Mouse (Mus musculus) hindbrain, postnatal 0 days (tissue): ENCODE data around the gene Krtap26-1. TPM values are rescaled to one million over a fixed set of nuclear protein-coding genes. Genes with fewer than 3 reads are reported as not detected.

Experiments used
- ATAC-seq: fragments of 200-750 bp; cut with Nextera tagmentation; 2 replicates; pipeline ENCODE4 v1.8.0; 2017; ENCODE audit warnings: mild to moderate bottlenecking, moderate TSS enrichment, moderate library complexity
- DNase-seq: peaks from one replicate; pipeline ENCODE4 v3.0.0-alpha.2; 2015; ENCODE audit warnings: low spot score
- H3K27ac ChIP-seq: fragments of 300-500 bp; sonication (generic); 2 replicates; pipeline ENCODE4 v1.5.1; 2014; ENCODE audit warnings: mild to moderate bottlenecking
- H3K27me3 ChIP-seq: fragments of 300-500 bp; sonication (generic); 2 replicates; pipeline ENCODE4 v1.6.1; 2014; ENCODE audit warnings: low read length, mixed read lengths; ENCODE audit not compliant: insufficient read depth
- H3K36me3 ChIP-seq: fragments of 300-500 bp; sonication (generic); 2 replicates; pipeline ENCODE4 v1.6.1; 2014; ENCODE audit warnings: low read length, mixed read lengths; ENCODE audit not compliant: insufficient read depth
- H3K4me1 ChIP-seq: fragments of 300-500 bp; sonication (generic); 2 replicates; pipeline ENCODE4 v1.6.1; 2014; ENCODE audit warnings: antibody characterized with exemption, low read length, mixed read lengths; ENCODE audit not compliant: insufficient read depth
- H3K4me2 ChIP-seq: fragments of 300-500 bp; sonication (generic); 2 replicates; pipeline ENCODE4 v1.6.1; 2014; ENCODE audit warnings: low read depth, mild to moderate bottlenecking, low read length, moderate library complexity, mixed read lengths
- H3K4me3 ChIP-seq: fragments of 300-500 bp; sonication (generic); 2 replicates; pipeline ENCODE4 v1.5.1; 2014; ENCODE audit warnings: low read length
- H3K9ac ChIP-seq: fragments of 300-500 bp; sonication (generic); replicated peaks from 2 replicates; pipeline ENCODE4 v1.6.1; 2014; ENCODE audit warnings: mild to moderate bottlenecking, low read length, moderate library complexity, mixed read lengths
- H3K9me3 ChIP-seq: fragments of 300-500 bp; sonication (generic); 2 replicates; pipeline ENCODE4 v1.6.1; 2016; ENCODE audit warnings: low read length, mixed read lengths
- CTCF ChIP-seq: IDR thresholded peaks from 2 replicates; pipeline ENCODE4 v1.5.1; 2016; ENCODE audit warnings: antibody characterized with exemption, control low read depth, low read depth
- WGBS: fragments of 180-500 bp; shearing (Covaris S2); extraction: QIAGEN DNeasy Blood & Tissue Kit; methylation state at CpG from one replicate; pipeline ENCODE4 v1.1.7; 2014; 5-methylcytosine and 5-hydroxymethylcytosine counted together
- polyA plus RNA-seq: library from polyadenylated mRNA; unstranded; fragments of >200 nt; fragmentation: Nextera tagmentation; extraction: Ambion mirVana; gene quantifications from 2 replicates; pipeline ENCODE4 v1.2.1, GENCODE M21; 2015
- total RNA-seq: library from RNA; depleted of rRNA; stranded (reverse); fragments of >200 nt; gene quantifications from 2 replicates; pipeline ENCODE4 v1.2.3, GENCODE M21; 2014; rRNA removed

Krtap26-1 gene
- total and polyA plus RNA-seq, 2 experiments from 2014 or later: not detected

DNA sequence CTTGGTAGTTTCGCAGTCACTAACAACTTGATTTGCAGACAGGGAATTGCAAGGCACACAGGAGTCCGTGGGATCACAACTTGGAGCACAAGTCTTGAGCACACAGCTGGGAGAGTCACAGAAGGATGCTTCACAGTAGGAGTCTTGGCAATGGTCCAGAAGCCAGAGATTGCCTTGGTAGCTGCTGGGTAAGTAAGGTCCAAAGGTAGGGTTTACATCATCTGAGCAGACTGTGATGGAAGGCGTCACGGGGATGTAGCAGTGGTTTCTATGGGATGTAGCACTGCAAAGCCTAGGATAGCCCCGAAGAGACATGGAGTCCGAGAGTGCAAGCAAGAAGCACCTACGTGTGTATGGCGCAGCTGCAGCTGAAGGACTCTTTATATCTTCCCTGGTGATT, 35.7 kb downstream of the Krtap26-1 start, which contains the start of gene Krtap24-1:
TSS of gene Krtap24-1 (minus strand) at position 358 of the 400 bp plus-strand sequence.
- H3K4me2 ChIP-seq: no peak within 1 kb of the TSS
- H3K4me3 ChIP-seq: no peak within 1 kb of the TSS
- peak; percentile 10 for DNase-seq
- no peaks in the 10 kb centered on the region for H3K27me3 ChIP-seq
- ATAC-seq: no peak
- no peaks in the 10 kb centered on the region for H3K36me3 ChIP-seq
- H3K4me1 ChIP-seq: no peaks in the 10 kb centered on the region
- H3K9me3 ChIP-seq: no peaks in the 10 kb centered on the region
- H3K9ac ChIP-seq: no peak within 1 kb of the TSS
- WGBS: 93% methylated on average over 8 of the region's 8 CpGs
- TF ChIP-seq CTCF: no peak
- no peak within 1 kb of the TSS for H3K27ac ChIP-seq

DNA sequence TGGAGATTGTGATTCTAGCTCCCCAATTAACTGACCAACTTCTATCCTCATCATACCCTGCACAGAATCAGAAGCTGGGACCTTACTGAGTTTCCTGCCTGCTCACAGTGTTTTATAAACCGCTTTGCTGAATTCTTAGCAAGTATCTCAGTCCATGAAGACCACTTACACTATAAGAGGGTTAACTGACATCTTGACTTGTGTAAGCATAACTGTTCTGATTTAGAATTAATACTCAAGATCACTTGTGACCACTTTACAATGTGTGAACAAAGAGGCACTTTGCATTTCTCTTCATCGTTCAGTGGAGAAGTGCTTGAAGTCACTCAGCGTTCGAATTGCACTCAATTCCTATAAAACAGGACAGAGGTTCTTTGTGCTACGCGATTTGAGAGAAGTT, 43.0 kb downstream of the Krtap26-1 start:
- Histone ChIP-seq H3K4me2 (no peak overlapping the region), H3K27ac (no peak overlapping the region), H3K4me3 (no peak overlapping the region), H3K27me3 (no peaks in the 10 kb centered on the region), H3K36me3 (no peaks in the 10 kb centered on the region), H3K9ac (no peak overlapping the region), H3K4me1 (no peaks in the 10 kb centered on the region), H3K9me3 (no peaks in the 10 kb centered on the region)
- no peak for ATAC-seq
- DNase-seq: no peak
- TF ChIP-seq CTCF: no peak
- WGBS: 84% methylated on average over 6 of the region's 6 CpGs

DNA sequence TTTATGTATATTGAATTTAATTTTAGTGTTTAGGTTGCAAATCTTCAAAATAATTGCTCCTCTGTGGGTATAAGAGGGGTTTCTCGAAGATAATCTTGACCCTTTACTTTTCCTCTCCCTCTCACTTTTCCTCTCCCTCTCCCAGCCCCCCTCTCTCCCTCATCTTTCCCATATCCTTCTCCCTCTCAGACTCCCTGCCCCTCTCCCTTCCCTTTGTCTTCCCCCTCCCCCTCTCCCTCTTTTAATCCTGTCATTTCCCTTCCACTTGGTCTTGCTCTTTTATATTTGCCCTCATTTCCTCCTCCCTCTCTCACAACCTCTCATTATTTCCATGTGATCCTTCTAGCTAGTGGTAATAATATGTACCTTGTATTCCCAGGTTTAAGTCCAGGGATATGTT, 45.1 kb downstream of the Krtap26-1 start:
- ATAC-seq: no peak
- no peak for TF ChIP-seq CTCF
- Histone ChIP-seq H3K4me2 (no peak overlapping the region), H3K4me3 (no peak overlapping the region), H3K9me3 (no peaks in the 10 kb centered on the region), H3K27ac (no peak overlapping the region), H3K27me3 (no peaks in the 10 kb centered on the region), H3K4me1 (no peaks in the 10 kb centered on the region), H3K36me3 (no peaks in the 10 kb centered on the region), H3K9ac (no peak overlapping the region)
- WGBS: 64% methylated on average over 1 of the region's 1 CpGs
- no peak for DNase-seq

DNA sequence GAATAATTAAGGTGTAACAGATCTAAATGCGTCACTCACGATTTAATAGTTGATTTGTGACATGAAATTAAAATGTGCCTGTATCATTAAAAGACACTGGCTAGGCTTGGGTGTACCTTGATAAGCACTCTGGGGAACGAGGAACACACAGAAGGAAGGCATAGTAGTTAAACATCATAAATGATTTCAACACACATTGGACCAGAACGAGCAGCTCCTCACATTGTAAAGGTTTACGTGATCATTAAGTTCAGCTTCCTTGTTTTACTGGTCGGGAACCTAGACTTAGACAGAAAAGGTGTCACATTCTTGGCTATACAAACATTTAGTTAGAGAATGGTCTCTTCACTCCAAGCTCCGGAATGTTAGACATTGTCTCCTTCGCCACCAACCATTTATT, 47.3 kb downstream of the Krtap26-1 start:
- ATAC-seq: no peak
- Histone ChIP-seq H3K27ac (no peak overlapping the region), H3K4me2 (no peak overlapping the region), H3K9me3 (no peaks in the 10 kb centered on the region), H3K9ac (no peak overlapping the region), H3K4me1 (no peaks in the 10 kb centered on the region), H3K4me3 (no peak overlapping the region), H3K27me3 (no peaks in the 10 kb centered on the region), H3K36me3 (no peaks in the 10 kb centered on the region)
- 84% methylated on average over 8 of the region's 8 CpGs for WGBS
- no peak for DNase-seq
- TF ChIP-seq CTCF: no peak

DNA sequence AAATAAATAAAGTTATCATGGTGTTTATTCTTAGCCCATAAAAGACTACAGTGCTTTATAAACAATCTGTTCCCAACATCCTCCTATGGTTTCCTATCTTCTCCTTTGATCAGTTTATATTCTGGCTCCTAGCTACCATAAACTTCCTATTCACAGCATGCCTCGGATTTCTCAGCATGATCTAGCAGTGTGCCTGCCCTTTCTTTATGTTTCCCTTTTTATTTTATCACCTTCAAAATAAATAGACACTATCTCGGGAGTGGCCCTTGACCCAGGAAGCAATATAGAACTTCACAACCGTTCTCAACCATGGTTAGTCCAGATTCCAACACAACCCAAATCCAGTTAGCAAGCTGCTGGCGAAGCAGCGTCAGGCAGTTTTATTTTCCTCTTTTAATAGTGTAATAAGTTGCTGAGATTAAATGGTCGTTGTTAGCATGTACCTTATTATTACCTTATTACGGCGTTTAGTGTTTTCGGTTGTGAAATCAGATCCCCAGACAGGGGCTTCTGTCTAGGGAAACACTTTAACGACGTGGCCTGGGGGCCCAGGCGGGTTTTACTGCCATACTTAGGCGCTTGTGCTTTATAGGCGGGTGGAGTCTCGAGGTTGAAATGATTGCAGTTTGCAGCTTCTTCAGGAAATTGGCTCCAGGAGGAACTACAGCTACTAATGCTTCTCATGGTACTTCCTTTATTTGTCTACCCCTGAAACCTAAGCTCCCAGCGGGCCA, 47.9 kb downstream of the Krtap26-1 start:
- ATAC-seq (no peak), DNase-seq (no peak)
- H3K4me3 ChIP-seq: no peak overlapping the region
- TF ChIP-seq CTCF: no peak
- H3K4me1 ChIP-seq: no peaks in the 10 kb centered on the region
- 71% methylated on average over 16 of the region's 16 CpGs for WGBS
- no peaks in the 10 kb centered on the region for H3K27me3 ChIP-seq
- no peaks in the 10 kb centered on the region for H3K9me3 ChIP-seq
- no peaks in the 10 kb centered on the region for H3K36me3 ChIP-seq
- H3K9ac ChIP-seq: no peak overlapping the region
- H3K4me2 ChIP-seq: no peak overlapping the region
- no peak overlapping the region for H3K27ac ChIP-seq

Other genes with a start within 250 kb of the Krtap26-1 start
- not detected in 2 replicates for gene Cldn17, start 140.8 kb downstream of the Krtap26-1 start, total RNA-seq
- not detected in 2 replicates for gene Cldn17, start 140.8 kb downstream of the Krtap26-1 start, polyA plus RNA-seq
- gene Cldn8, start 84.6 kb downstream of the Krtap26-1 start, total RNA-seq: not detected in 2 replicates
- not detected in 2 replicates for gene Cldn8, start 84.6 kb downstream of the Krtap26-1 start, polyA plus RNA-seq
- not detected in 2 replicates for gene Krtap24-1, start 35.5 kb downstream of the Krtap26-1 start, total RNA-seq
- gene Krtap24-1, start 35.5 kb downstream of the Krtap26-1 start, polyA plus RNA-seq: not detected in 2 replicates
- gene 2310079G19Rik, start 20.1 kb downstream of the Krtap26-1 start, total RNA-seq: not detected in 2 replicates
- gene 2310079G19Rik, start 20.1 kb downstream of the Krtap26-1 start, polyA plus RNA-seq: not detected in 2 replicates
- gene Krtap27-1, start 23.9 kb upstream of the Krtap26-1 start, total RNA-seq: not detected in 2 replicates
- gene Krtap27-1, start 23.9 kb upstream of the Krtap26-1 start, polyA plus RNA-seq: not detected in 2 replicates
- not detected in 2 replicates for gene 2310061N02Rik, start 60.2 kb upstream of the Krtap26-1 start, total RNA-seq
- gene 2310061N02Rik, start 60.2 kb upstream of the Krtap26-1 start, polyA plus RNA-seq: not detected in 2 replicates
- not detected in 2 replicates for gene Krtap13-1, start 81.1 kb upstream of the Krtap26-1 start, total RNA-seq
- gene Krtap13-1, start 81.1 kb upstream of the Krtap26-1 start, polyA plus RNA-seq: not detected in 2 replicates
- not detected in 2 replicates for gene Krtap13, start 103.8 kb upstream of the Krtap26-1 start, total RNA-seq
- gene Krtap13, start 103.8 kb upstream of the Krtap26-1 start, polyA plus RNA-seq: not detected in 2 replicates
- not detected in 2 replicates for gene 2310034C09Rik, start 111.1 kb upstream of the Krtap26-1 start, total RNA-seq
- not detected in 2 replicates for gene 2310034C09Rik, start 111.1 kb upstream of the Krtap26-1 start, polyA plus RNA-seq
- gene 2310057N15Rik, start 126.4 kb upstream of the Krtap26-1 start, total RNA-seq: not detected in 2 replicates
- gene 2310057N15Rik, start 126.4 kb upstream of the Krtap26-1 start, polyA plus RNA-seq: not detected in 2 replicates
- gene Gm5965, start 130.1 kb upstream of the Krtap26-1 start, total RNA-seq: not detected in 2 replicates
- not detected in 2 replicates for gene Gm5965, start 130.1 kb upstream of the Krtap26-1 start, polyA plus RNA-seq
- not detected in 2 replicates for gene Gm20741, start 164.4 kb upstream of the Krtap26-1 start, total RNA-seq
- not detected in 2 replicates for gene Gm20741, start 164.4 kb upstream of the Krtap26-1 start, polyA plus RNA-seq
- gene Krtap15, start 172.4 kb upstream of the Krtap26-1 start, total RNA-seq: not detected in 2 replicates
- gene Krtap15, start 172.4 kb upstream of the Krtap26-1 start, polyA plus RNA-seq: not detected in 2 replicates
- not detected in 2 replicates for gene Krtap14, start 178.3 kb upstream of the Krtap26-1 start, total RNA-seq
- not detected in 2 replicates for gene Krtap14, start 178.3 kb upstream of the Krtap26-1 start, polyA plus RNA-seq
- gene Krtap19-1, start 221.6 kb upstream of the Krtap26-1 start, total RNA-seq: not detected in 2 replicates
- not detected in 2 replicates for gene Krtap19-1, start 221.6 kb upstream of the Krtap26-1 start, polyA plus RNA-seq
- not detected in 2 replicates for gene Krtap19-2, start 226.5 kb upstream of the Krtap26-1 start, total RNA-seq
- not detected in 2 replicates for gene Krtap19-2, start 226.5 kb upstream of the Krtap26-1 start, polyA plus RNA-seq
- gene Krtap19-3, start 230.2 kb upstream of the Krtap26-1 start, total RNA-seq: not detected in 2 replicates
- gene Krtap19-3, start 230.2 kb upstream of the Krtap26-1 start, polyA plus RNA-seq: not detected in 2 replicates
- not detected in 2 replicates for gene Krtap19-4, start 237.3 kb upstream of the Krtap26-1 start, total RNA-seq
- not detected in 2 replicates for gene Krtap19-4, start 237.3 kb upstream of the Krtap26-1 start, polyA plus RNA-seq
- gene Krtap19-5, start 248.7 kb upstream of the Krtap26-1 start, total RNA-seq: not detected in 2 replicates
- gene Krtap19-5, start 248.7 kb upstream of the Krtap26-1 start, polyA plus RNA-seq: not detected in 2 replicates